Mouse (Mus musculus) CH12.LX (cell line): ENCODE measurements around the gene Nfia.

Experiments used
- CHD2 ChIP-seq: IDR thresholded peaks from 2 replicates; pipeline ENCODE4 v1.6.1; 2011; ENCODE audit warnings: low read length, improper control_type of control experiment
- MEF2A ChIP-seq: IDR thresholded peaks from 2 replicates; pipeline ENCODE4 v1.6.1; 2014; ENCODE audit warnings: low read depth, mild to moderate bottlenecking, inconsistent platforms, low read length, improper control_type of control experiment, borderline replicate concordance
- POLR2A ChIP-seq: IDR thresholded peaks from 2 replicates; pipeline ENCODE4 v1.6.1; 2011; ENCODE audit warnings: low read depth, mild to moderate bottlenecking, improper control_type of control experiment, low read length
- SMC3 ChIP-seq: IDR thresholded peaks from 2 replicates; pipeline ENCODE4 v1.6.1; 2011; ENCODE audit warnings: low read depth, low read length, improper control_type of control experiment
- TBP ChIP-seq: conservative IDR thresholded peaks from 2 replicates; pipeline ENCODE4 v1.6.1; 2011; ENCODE audit warnings: low read depth, low read length, improper control_type of control experiment

DNA sequence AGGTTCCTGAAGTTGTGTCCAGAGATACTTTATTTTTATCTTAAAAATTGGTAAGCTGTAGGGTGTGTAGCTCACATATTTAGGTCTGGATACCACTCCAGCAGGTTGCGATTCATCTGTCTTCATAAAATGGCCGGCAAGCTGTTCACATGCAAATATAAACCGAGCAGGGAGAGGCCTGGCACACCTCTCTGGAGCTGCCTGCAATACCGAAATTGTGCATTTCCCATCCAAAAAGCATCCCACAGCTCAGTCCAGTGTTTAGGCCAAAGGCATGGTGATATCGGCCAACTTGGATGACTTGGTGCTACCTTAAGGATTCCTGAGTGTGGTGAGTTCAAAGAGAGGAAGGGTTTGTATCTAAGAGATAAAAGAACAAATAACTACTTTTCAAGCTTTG lies 185.6 kb downstream of the Nfia start:
- TF ChIP-seq MEF2A = no peak
- TF ChIP-seq TBP = no peak
- no peak for TF ChIP-seq CHD2
- no peak for TF ChIP-seq POLR2A
- no peak for TF ChIP-seq SMC3
